Mouse (Mus musculus) kidney, embryonic 14.5 days (tissue): ENCODE measurements around the gene Dqx1. TPM values are rescaled to one million over a fixed set of nuclear protein-coding genes. Genes with fewer than 3 reads are reported as not detected.

Experiments used
- ATAC-seq: fragments of 200-750 bp; cut with Nextera tagmentation; 2 replicates; pipeline ENCODE4 v1.8.0; 2017; ENCODE audit warnings: moderate number of reproducible peaks, mild to moderate bottlenecking, moderate TSS enrichment, moderate library complexity; ENCODE audit not compliant: low FRiP score, low TSS enrichment
- H3K27ac ChIP-seq: fragments of 300-500 bp; sonication (generic); 2 replicates; pipeline ENCODE4 v1.5.1; 2014; ENCODE audit warnings: low read depth, mild to moderate bottlenecking, low read length, moderate library complexity, mixed read lengths
- H3K27me3 ChIP-seq: fragments of 300-500 bp; sonication (generic); 2 replicates; pipeline ENCODE4 v1.6.1; 2014; ENCODE audit warnings: mild to moderate bottlenecking, low read length; ENCODE audit not compliant: control insufficient read depth, insufficient read depth
- H3K36me3 ChIP-seq: fragments of 300-500 bp; sonication (generic); 2 replicates; pipeline ENCODE4 v1.6.1; 2014; ENCODE audit warnings: low read length, mixed read lengths; ENCODE audit not compliant: control insufficient read depth, insufficient read depth
- H3K4me1 ChIP-seq: fragments of 300-500 bp; sonication (generic); 2 replicates; pipeline ENCODE4 v1.6.1; 2014; ENCODE audit warnings: low read length, mixed read lengths; ENCODE audit not compliant: control insufficient read depth, insufficient read depth
- H3K4me2 ChIP-seq: fragments of 300-500 bp; sonication (generic); replicated peaks from 2 replicates; pipeline ENCODE4 v1.6.1; 2014; ENCODE audit warnings: low read depth, mild to moderate bottlenecking, low read length
- H3K4me3 ChIP-seq: fragments of 300-500 bp; sonication (generic); 2 replicates; pipeline ENCODE4 v1.5.1; 2014; ENCODE audit warnings: mild to moderate bottlenecking, low read length
- H3K9ac ChIP-seq: fragments of 300-500 bp; sonication (generic); 2 replicates; pipeline ENCODE4 v1.6.1; 2014; ENCODE audit warnings: low read depth, mild to moderate bottlenecking, low read length, moderate library complexity
- H3K9me3 ChIP-seq: fragments of 300-500 bp; sonication (generic); 2 replicates; pipeline ENCODE4 v1.6.1; 2016; ENCODE audit warnings: low read length; ENCODE audit not compliant: control insufficient read depth
- WGBS: fragments of 180-500 bp; shearing (Covaris S2); extraction: QIAGEN DNeasy Blood & Tissue Kit; methylation state at CpG from one replicate; pipeline ENCODE4 v1.1.7; 2014; 5-methylcytosine and 5-hydroxymethylcytosine counted together
- polyA plus RNA-seq: library from polyadenylated mRNA; unstranded; fragments of >200 nt; fragmentation: Nextera tagmentation; extraction: Ambion mirVana; gene quantifications from 2 replicates; pipeline ENCODE4 v1.2.1, GENCODE M21; 2014

The Dqx1 gene
- polyA plus RNA-seq, 1 experiment from 2014 or later, result 2.6 TPM

- WGBS, result 2% methylated on average over 47 of the region's 47 CpGs
- peak overlapping the region; percentile 33 for H3K4me3 ChIP-seq
- no peak for ATAC-seq
- H3K9me3 ChIP-seq, result no peaks in the 10 kb centered on the region
- peaks cover 27% of the 10 kb centered on the region; the same call in 1 of the 2 replicates for H3K27me3 ChIP-seq
- H3K27ac ChIP-seq, result no peak overlapping the region
- peak overlapping the region; percentile 2; the same call in 1 of the 2 replicates for H3K9ac ChIP-seq
- peaks cover 37% of the 10 kb centered on the region for H3K4me1 ChIP-seq
- H3K36me3 ChIP-seq, result 0 out of 2 replicates have a peak, but pooled peaks cover 2% of the 10 kb centered on the region
- peak overlapping the region; percentile 49 for H3K4me2 ChIP-seq
These were observed 29.7 kb downstream of the Dqx1 start for GRCm38 (mm10) chr6:83087205-83087925.

- H3K27me3 ChIP-seq, result peaks cover 27% of the 10 kb centered on the region; the same call in 1 of the 2 replicates
- H3K27ac ChIP-seq, result no peak overlapping the region
- peak overlapping the region; percentile 33; the same call in 1 of the 2 replicates for H3K4me3 ChIP-seq
- no peak for ATAC-seq
- H3K9me3 ChIP-seq, result no peaks in the 10 kb centered on the region
- 0 out of 2 replicates have a peak, but pooled peaks cover under 1% of the 10 kb centered on the region for H3K36me3 ChIP-seq
- H3K4me2 ChIP-seq, result peak overlapping the region; percentile 49
- 22% methylated on average over 9 of the region's 9 CpGs for WGBS
- peak overlapping the region; percentile 2; the same call in 1 of the 2 replicates for H3K9ac ChIP-seq
- peaks cover 41% of the 10 kb centered on the region for H3K4me1 ChIP-seq
These were observed 30.2 kb downstream of the Dqx1 start for GRCm38 (mm10) chr6:83087926-83088260.

- H3K4me2 ChIP-seq, result no peak overlapping the region
- no peak overlapping the region for H3K9ac ChIP-seq
- WGBS, result 35% methylated on average over 6 of the region's 6 CpGs
- H3K36me3 ChIP-seq, result no peaks in the 10 kb centered on the region
- H3K27me3 ChIP-seq, result peaks cover 12% of the 10 kb centered on the region; the same call in 1 of the 2 replicates
- H3K9me3 ChIP-seq, result no peaks in the 10 kb centered on the region; the same call in 1 of the 2 replicates
- H3K4me1 ChIP-seq, result peaks cover 10% of the 10 kb centered on the region; the same call in 1 of the 2 replicates
- no peak for ATAC-seq
- H3K27ac ChIP-seq, result no peak overlapping the region
- H3K4me3 ChIP-seq, result no peak overlapping the region
These were observed 34.9 kb downstream of the Dqx1 start for GRCm38 (mm10) chr6:83092416-83093127.

- Histone ChIP-seq H3K27me3 (no peaks in the 10 kb centered on the region), H3K9me3 (no peaks in the 10 kb centered on the region; the same call in 1 of the 2 replicates), H3K9ac (no peak overlapping the region), H3K27ac (no peak overlapping the region), H3K4me3 (no peak overlapping the region), H3K4me2 (no peak overlapping the region), H3K36me3 (no peaks in the 10 kb centered on the region), H3K4me1 (0 out of 2 replicates have a peak, but pooled peaks cover 5% of the 10 kb centered on the region)
- no peak for ATAC-seq
- WGBS, result 53% methylated on average over 6 of the region's 6 CpGs
These were observed 38.3 kb downstream of the Dqx1 start for GRCm38 (mm10) chr6:83095968-83096367.

- Histone ChIP-seq H3K4me3 (no peak overlapping the region), H3K4me1 (peaks cover 11% of the 10 kb centered on the region), H3K36me3 (no peaks in the 10 kb centered on the region), H3K9me3 (no peaks in the 10 kb centered on the region; the same call in 1 of the 2 replicates), H3K9ac (no peak overlapping the region), H3K27ac (no peak overlapping the region; the same call in 1 of the 2 replicates), H3K4me2 (no peak overlapping the region), H3K27me3 (no peaks in the 10 kb centered on the region)
- ATAC-seq, result no peak
- WGBS, result 23% methylated on average over 2 of the region's 2 CpGs
These were observed 40.8 kb downstream of the Dqx1 start for GRCm38 (mm10) chr6:83098411-83098810.

- Histone ChIP-seq H3K9ac (peak within 1 kb of the TSS; percentile 64), H3K4me1 (peaks cover 11% of the 10 kb centered on the region), H3K27me3 (no peaks in the 10 kb centered on the region), H3K4me2 (peak within 1 kb of the TSS; percentile 99), H3K27ac (peak within 1 kb of the TSS; percentile 12; the same call in 1 of the 2 replicates), H3K36me3 (no peaks in the 10 kb centered on the region), H3K4me3 (peak within 1 kb of the TSS; percentile 49), H3K9me3 (no peaks in the 10 kb centered on the region)
- ATAC-seq, result peak; percentile 86
- WGBS, result under 1% methylated on average over 25 of the region's 25 CpGs
These were observed 43.7 kb downstream of the Dqx1 start, which contains the start of the genes Ccdc142 and Gm42688 for GRCm38 (mm10) chr6:83101316-83101687. Ccdc142 (plus strand) TSS chr6:83101601. Gm42688 (plus strand) TSS chr6:83101617.

- ATAC-seq, result peak; percentile 80
- peak overlapping the region; percentile 12; the same call in 1 of the 2 replicates for H3K27ac ChIP-seq
- H3K27me3 ChIP-seq, result no peaks in the 10 kb centered on the region
- H3K9me3 ChIP-seq, result no peaks in the 10 kb centered on the region
- peak overlapping the region; percentile 64 for H3K9ac ChIP-seq
- under 1% methylated on average over 73 of the region's 74 CpGs for WGBS
- no peaks in the 10 kb centered on the region for H3K36me3 ChIP-seq
- peaks cover 11% of the 10 kb centered on the region for H3K4me1 ChIP-seq
- peak overlapping the region; percentile 99 for H3K4me2 ChIP-seq
- peak overlapping the region; percentile 49 for H3K4me3 ChIP-seq
These were observed 44.3 kb downstream of the Dqx1 start for GRCm38 (mm10) chr6:83101688-83102556.

GRCm38 (mm10) chr6:83103130-83103650, 45.5 kb downstream of the Dqx1 start:
- H3K4me1 ChIP-seq, result peaks cover 11% of the 10 kb centered on the region
- H3K4me3 ChIP-seq, result no peak overlapping the region
- H3K27me3 ChIP-seq, result no peaks in the 10 kb centered on the region
- ATAC-seq, result no peak
- WGBS, result 48% methylated on average over 11 of the region's 11 CpGs
- no peak overlapping the region for H3K27ac ChIP-seq
- H3K4me2 ChIP-seq, result no peak overlapping the region; the same call in 1 of the 2 replicates
- H3K36me3 ChIP-seq, result no peaks in the 10 kb centered on the region
- no peak overlapping the region; the same call in 1 of the 2 replicates for H3K9ac ChIP-seq
- H3K9me3 ChIP-seq, result no peaks in the 10 kb centered on the region
